Mouse (Mus musculus) spleen, adult 2 months (tissue): ENCODE measurements around the gene Arhgef17.

Experiments
- CTCF ChIP-seq: fragments of 200-500 bp; IDR thresholded peaks from 2 replicates; pipeline ENCODE4 v1.5.1; 2011; ENCODE audit warnings: mild to moderate bottlenecking, inconsistent platforms; ENCODE audit not compliant: insufficient read depth, insufficient read length, insufficient replicate concordance; ENCODE audit errors: extremely low read depth
- POLR2A ChIP-seq: fragments of 200-500 bp; IDR thresholded peaks from 2 replicates; pipeline ENCODE4 v1.6.1; 2011; ENCODE audit warnings: low read depth, low read length, inconsistent platforms

DNA sequence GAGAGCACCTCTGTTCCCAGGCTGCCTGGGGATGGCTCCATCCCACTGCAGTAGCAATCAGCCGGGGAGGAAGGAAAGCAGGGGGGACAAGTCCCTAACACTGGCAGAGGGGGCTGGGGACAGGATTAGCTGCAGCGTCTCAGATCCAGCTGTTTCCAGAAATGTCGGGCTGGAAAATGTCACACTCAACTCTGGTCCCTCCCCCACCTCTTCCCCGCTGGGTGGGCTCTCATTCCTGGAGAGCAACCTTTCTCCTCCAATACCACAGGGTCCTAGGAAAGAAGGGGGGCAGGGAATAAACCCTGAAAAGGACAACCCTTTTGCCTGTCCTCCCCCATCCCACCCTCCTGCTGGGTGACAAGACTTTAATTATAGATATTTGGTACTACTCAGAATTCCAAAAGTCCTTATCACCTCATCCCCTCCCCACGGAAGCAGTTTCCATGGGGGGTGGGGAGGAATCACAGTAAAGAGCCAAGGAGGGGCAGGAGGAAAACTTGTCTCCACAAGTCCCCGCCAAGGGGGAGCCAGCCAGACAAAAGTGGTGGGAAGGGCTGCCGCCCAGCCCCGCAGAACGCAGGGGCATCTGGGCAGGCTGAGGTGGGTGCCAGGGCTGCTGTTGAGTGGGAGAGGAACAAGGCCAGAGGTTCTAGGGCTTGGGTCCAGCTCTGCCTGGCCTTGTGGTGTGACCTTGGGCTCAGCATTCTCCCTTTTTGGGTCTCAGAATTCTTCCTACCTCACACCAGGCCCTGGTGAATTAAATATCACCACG, 7.0 kb downstream of the Arhgef17 start:
- TF ChIP-seq CTCF (no peak), POLR2A (no peak)
